Mouse (Mus musculus) layer of hippocampus, postnatal 10 days (tissue): Measurements from ENCODE around the gene Adora1. TPM values are rescaled to one million over a fixed set of nuclear protein-coding genes. Genes with fewer than 3 reads are reported as not detected.

Experiments used
- DNase-seq, 2 experiments: peaks; one replicate each; pipeline ENCODE4 v3.0.0; 2021; ENCODE audit warnings: low spot score in 2 of 2
- total RNA-seq, 2 experiments: library from RNA; stranded (reverse); gene quantifications; 2 replicates each; pipeline ENCODE4 v1.2.3; 2021

Adora1 gene
- total RNA-seq, 2 experiments from 2014 or later: 162 to 169 TPM

DNA sequence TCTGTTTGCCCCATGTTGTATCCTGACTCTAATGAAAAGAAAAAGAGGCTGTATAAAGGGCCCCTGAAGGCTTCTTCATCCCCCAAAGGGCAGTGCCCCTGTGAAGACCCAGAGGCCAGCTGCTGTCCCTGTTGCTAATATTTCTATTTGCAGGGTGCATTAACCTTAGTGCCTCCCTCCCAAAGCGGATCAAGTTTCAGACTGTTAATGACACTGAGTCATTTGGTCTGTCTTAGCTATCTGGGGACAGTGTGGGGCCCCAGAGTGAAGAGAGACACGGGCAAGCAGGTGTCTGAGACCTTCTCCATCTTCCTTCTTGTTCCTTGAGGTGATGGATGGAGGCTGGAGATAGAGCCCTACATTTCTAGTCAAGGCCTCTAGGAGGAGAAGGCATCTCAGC is 40.1 kb downstream of the Adora1 start:
- no peak for DNase-seq

DNA sequence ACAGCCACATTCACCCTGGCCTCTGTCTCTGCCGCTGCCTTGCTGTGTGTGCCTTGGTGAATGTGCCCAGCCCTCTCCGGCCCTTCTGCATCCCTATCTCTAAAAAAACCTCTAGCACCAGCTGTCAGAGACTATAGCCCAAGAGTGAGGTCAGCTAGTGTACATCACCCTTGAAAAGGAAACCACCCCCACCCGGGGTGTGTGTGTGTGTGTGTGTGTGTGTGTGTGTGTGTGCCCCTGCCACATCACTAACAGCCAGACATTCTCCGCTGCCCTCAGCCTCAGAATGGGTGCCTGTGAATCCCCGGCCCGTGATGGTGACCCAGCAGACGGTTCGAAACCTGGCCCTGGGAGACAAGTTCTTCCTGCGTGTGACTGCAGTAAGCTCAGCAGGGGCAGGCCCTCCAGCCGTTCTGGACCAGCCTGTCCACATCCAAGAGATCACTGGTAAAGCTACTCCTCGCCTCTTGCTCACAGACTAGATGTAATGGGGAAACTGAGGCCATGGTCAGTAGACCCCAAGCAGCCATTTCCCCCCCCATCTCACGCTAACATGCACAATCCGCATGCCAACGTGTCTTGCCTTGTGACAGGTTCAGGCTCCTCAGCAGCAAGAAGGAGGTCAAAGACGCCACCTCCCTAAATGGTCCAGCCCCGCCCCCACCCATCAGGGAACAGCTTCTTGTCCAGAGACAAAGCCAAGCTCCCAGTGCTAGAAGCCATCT is 40.8 kb downstream of the Adora1 start:
- DNase-seq: no peak

DNA sequence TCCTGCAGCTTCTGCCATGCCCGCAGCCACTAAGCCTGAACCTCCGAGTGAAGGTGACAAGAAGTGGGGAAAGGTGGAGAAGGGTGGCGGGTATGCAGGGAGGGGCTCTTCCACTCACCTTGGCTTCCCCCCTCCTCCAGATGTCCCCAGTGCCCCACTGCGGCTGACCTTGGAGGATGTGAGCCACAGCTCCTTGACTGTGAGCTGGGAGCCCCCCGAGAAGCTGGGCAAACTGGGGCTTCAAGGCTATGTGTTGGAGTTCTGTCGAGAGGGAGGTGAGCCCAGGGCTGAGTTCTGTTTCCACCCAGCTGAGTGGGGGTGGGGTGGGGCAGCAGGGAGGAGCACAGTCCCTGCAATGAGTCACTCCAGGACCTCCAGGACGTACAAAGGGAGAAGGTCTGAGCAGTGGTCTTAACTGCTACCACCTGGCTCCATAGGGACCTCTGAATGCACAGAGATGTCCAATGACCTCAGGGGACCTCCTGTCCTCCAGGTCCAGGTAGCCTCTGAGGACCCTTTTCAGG is 41.5 kb downstream of the Adora1 start:
- no peak for DNase-seq

DNA sequence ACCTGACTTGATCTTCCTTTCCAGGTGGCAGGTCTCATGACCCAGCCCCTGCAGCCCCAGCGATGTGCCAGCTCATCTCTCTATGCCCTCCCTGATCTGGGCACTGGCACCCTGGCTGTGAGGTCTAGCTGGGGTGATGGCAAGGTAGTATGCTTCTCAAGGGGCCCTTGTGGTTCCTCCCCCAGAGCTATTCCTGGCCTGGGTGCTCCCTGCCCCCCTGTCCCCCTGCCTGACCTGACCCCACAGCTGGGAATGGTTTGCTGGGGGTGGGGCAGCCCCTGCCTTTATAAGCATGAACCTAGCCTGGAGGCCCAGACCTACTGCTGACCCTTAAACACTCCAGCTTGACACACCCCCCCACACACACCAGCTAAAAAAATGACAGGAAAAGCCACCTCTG is 42.1 kb downstream of the Adora1 start, which contains the start of gene Mybph:
Gene Mybph (plus strand): TSS at position 323 of the 400 bp plus-strand sequence.
- no peak for DNase-seq

DNA sequence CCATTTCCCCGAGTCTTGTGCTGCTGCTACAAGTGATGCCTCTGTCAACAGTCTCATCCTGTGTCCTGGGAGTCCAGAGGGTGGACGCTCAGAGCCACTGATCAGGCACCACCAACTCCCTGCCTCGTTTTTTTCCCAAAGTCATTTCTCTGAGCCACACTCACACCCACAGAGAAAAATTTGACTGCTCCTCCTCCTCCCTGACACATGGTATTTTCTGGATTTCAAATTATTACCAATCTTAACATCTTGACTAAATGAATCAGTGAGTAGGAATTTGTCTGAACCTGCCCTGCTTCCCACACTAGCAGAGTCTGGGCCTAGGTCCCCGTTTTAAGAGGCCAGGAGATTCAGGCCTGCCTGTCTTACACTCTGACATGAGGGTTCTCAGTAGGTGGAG is 43.2 kb downstream of the Adora1 start:
- no peak for DNase-seq

DNA sequence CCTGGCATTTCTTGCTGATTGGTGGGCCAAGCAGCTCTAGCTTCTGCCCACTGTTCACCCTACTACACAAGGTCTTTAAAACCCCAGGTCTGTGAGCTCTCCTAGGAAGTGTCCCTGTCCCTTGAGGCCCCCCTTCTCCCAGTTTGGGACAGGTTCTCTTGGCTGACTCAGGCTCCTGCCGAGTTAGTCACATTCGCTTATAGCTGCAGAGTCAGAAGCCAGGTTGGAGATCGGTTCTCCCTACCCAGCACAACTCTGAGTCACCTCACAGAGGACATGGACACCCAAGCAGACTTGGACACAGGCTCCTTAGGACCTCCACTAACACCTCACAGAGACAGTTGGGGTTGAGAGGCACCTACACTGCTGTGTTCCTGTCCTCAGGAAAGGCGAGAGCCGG is 44.0 kb downstream of the Adora1 start:
- DNase-seq: no peak

DNA sequence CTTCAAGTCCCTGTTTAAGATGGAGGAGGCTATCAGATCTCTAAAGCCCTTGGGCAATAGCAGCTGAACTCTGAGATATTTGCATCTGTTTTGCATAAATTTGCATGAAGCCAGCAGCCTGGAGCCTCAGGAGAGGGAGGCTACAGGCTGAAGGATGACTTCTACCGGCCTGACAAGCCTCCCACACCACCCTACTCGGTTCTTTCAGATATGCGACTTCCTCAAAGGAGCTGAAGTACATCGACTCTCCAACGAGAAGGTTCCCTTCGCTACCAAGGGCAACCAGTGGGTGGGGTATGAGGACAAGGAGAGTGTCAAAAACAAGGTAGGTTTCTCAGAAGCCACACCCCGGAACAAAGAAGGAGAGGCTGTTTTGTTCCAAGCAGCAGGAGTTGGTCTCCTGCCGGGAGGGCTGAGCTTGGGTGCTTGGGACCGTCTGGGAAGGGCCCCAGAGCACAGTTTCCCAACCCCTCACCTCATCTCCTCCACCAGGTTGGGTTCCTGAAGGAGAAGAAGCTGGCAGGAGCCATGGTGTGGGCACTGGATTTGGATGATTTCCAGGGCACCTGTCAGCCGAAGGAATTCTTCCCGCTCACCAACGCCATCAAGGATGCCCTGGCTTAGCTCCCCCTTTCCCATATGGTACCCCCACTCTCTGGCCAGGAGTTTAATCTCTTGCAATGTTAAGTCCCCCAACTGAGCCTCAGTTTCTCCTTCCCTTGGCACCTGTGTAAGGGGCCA is 46.1 kb downstream of the Adora1 start:
- no peak for DNase-seq

DNA sequence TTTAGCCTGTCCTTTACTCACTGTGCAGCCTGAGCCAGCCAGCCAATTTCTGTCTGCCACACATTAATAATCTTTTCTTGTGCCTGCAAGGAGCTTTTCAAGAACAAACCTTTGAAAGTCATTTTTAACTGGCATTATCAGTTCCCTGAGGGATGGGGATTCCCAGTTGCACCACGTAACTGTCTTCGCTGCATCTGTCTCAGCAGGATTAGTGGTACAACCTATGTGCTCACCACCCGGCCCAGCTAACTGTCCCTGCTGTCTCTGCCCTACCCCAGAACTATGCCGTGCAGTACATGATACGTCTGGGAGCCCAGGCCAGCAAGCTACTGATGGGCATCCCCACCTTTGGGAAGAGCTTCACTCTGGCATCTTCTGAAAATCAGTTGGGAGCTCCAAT is 47.0 kb downstream of the Adora1 start:
- no peak for DNase-seq

DNA sequence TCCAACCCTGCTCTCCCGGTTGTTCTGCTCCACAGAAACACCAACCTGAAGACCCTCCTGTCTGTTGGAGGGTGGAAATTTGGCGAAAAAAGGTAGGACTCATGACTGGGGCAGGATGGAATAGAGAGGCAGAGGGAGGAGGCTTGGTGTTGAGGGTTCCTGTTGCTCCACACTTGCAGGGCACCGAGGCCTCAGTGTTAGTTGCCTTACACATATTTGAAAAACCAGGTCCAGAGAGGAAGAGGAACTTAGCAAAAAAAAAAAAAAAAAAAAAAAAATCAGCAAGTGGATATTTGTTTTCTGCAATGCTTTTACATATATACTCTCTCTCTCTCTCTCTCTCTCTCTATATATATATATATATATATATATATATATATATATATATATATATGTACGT is 51.1 kb downstream of the Adora1 start:
- DNase-seq: no peak

DNA sequence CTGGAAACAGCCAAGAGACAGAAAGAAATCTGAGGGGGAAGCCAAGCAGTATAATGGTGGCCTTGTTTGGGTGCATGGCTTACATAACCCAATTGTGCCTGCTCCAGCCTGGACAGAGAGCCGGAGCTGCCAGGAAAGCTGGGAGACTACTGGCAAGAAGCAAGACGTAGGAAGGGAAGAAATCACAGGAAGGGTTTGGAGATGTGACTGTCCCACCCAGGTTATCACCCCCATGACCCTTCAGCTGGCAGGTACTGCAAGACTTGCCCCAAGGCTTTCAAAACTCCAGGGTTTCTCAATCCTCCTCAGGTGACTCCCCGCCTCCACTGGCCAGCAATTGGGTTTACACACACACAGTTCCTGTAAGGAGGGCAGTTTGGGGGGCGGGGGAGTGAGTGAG is 53.2 kb downstream of the Adora1 start, which contains the start of gene Chil1:
Gene Chil1 (plus strand): TSS at position 152 of the 400 bp plus-strand sequence.
- peak in 1 of 2 experiments; percentile 48 for DNase-seq

DNA sequence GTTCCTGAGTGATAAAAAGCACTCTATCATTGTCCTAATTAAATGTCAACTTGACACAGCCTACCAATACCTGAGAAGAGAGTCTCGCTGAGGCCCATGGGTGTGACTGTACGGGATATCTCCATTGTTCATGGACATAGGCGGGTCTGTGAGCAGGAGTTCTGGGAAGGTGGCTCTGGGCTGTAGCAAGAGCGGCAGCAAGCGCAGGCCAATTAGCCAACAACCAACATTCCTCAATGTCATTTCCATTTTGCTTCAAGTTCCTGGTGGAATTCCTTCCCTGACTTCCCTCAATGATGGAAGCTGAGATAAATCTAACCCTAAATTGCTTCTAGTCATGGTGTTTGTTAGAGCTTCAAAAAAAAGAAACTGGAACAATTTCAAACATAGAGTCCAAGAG is 57.3 kb downstream of the Adora1 start:
- no peak for DNase-seq

DNA sequence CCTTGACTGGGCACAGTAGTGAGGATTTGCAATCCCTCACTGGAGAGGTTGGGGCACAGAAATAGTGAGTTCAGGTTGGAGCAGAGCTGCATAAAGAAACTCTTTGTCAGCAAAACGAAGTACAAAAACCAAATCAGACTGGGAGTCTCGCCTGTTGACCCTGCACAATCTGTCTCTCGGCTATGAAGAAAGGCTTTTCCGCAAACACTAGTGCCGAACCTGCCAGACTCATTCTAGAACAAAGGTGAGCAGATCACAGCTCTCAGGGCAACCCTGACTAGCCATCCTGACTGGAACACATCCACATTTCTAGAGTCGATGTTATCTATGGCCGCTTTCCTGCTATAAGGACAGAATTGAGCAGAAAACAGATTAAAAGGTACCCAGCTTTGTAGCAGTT is 62.1 kb downstream of the Adora1 start:
- DNase-seq: no peak

DNA sequence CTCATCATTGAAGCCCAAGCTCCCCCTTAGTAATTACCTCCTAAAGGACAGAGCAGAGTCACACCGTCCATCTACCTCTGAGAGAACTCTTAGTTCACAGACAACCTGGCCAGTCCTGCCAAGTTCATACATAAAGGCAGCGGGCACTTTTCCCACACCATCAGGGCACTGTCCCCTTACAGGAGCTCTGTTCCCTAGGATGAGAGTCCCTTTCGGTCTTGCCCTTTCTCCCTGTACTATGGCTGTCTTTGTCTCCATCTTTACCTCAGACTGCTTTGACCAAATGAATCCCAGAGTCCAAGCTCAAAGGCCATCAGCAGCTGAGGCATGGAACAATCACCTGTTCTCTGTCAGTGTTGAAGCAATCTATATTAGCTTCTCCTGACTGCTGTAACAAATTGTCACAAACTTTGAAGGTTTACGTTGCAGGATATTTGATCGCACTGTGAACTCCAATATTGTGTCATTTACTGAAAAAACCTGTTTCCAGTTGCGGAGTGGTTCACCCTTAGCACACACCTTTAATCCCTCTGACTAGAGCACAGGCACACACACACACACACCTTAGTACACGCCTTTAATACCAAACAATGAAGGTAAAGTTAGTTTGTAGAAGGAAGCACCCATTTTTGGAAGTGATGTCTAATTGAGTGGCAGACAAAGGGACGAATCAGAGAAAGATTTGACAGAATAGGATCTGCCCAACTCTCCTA is 66.1 kb downstream of the Adora1 start:
- no peak for DNase-seq

DNA sequence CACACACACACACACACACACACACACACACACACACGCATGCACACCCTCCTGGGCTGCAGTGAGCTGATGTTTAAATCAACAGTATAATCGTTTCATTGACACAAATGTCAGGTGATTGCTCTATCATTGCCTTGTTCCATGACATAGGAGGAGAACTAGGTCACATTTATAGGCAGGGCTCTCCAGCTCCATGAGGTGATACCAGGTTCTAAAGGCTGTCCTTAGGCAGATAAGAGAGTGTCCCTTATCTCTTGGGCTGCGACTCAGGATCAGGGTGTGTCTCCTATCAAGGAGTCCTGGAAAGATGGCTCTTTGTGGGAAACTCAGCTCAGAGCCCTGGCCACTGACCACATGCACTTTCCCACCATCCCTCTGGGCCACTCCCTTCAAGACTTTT is 66.7 kb downstream of the Adora1 start:
- DNase-seq: no peak

DNA sequence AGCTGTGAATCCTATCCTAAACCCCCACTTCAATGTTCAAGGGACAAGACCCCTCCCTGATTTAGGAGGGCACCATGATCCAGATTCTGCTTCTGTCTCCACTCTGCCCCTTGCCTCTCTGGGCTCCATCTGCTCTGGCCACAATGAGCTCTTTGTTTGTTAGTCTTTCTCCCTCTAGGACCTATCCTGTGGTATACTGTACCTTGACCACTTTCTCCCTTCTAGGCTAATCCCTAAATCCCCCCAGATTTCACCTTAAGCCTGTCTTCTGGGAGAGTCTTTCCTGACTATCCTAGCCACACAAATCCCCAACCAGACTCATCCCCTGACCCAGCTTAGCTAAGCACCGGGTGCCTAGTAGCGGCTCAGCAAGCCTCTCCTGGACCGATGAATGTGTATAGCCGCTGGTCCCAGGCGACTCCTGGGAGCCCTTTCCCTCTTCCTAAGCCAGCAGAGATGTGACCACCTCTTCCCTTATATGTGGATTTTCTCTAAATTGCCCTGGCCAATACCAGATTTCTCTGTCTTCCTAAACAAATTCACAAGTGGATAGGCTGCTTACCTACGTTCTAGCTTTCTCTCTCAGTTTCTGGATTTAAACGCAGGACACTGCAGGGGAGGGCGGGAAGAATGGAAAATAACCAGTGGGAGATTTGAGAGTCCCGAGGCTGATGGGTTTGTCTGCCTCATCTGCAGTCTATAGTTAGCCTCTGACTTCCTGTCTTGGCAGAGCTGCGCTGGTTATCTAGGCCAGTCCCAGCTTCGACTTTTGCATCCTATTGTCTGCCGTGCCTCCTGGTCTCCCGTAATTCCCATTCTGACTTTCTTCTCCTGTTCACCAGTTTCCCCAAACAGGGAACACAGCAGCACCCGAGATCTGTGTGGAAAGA is 67.6 kb downstream of the Adora1 start:
- DNase-seq: peak in 1 of 2 experiments; percentile 11

DNA sequence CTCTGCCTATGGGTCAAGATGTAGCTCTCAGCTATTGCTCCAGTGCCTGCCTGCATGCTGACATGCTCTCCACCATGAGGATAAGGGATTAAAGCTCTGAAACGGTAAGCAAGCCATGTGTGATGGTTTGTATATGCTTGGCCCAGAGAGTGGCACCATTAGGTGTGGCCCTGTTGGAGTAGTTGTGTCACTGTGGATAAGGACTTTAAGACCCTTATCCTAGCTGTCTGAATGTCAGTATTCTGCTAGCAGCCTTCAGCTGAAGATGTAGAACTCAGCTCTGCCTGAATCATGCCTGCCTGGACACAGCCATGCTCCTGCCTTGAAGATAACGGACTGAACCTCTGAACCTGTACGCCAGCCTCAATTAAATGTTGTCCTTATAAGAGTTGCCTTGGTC is 68.7 kb downstream of the Adora1 start:
- DNase-seq: no peak

DNA sequence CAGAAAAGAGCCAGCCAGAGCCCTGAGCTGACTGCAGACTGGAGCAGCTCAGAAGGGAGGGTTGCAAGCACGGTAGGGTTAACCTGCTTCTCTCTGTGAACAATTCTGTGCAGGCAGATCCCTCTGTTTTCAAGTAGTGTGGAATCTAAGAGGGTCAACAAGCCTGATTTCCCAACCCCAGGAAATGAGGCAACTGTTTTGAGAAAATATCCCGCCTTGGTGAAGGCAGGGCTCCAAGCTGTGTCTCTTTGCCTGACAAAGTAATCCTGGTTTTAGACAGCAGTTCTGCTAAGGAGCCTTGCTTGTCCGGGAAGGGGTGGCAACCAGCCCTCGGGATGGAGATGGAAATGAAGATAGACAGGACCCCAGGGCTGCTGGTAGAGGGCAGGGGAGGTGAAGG is 70.8 kb downstream of the Adora1 start:
- DNase-seq: no peak

DNA sequence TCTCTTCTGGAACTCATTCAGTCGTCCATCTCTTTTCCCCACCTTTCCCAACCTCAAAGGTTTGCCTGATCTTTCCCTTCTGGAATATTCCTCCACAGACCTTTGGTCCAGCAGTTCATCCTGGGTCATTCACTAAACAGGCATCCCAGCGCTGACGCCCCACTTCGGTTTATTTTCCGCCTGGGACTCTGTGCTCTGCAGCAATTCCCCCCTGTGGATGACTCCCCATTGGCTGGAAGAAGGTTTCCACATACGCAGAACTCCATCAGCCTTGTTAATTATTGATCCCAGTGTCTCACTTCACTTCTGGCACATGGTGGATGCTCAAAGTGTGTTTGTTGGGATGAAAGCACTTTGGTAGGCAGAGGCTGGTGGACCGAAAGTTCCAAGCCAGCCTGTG is 71.8 kb downstream of the Adora1 start:
- no peak for DNase-seq

DNA sequence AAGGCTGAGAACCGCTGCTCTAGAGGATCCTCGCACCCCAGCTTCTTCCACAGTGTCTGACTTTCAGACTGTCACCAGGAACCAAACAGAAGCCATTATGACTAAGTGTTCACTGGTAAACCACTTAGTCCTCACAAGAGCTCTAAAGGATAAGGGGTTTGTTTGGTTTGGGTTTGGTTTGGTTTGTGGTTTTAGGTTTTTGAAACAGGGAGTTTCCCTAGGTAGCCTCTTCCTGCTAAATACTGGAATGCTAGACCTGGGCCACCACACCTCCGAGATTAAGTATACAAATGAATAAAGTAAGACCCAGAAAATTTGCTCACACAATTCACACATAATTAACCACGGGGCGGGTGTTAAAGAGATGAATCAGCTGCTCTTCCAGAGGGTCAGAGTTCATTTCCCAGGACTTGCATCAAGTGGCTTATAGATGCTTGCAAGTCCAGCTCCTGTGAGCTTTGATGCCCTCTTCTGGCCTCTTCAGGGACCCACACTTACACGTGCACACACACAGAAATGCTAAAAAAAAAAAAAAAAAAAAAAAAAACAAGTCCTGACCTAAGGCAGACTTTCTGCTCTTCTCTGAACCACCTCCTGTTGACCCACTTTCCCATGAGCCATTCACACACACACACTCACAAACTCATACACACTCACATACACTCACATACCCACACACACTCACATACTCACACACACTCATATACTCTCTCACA is 72.6 kb downstream of the Adora1 start:
- DNase-seq: no peak

DNA sequence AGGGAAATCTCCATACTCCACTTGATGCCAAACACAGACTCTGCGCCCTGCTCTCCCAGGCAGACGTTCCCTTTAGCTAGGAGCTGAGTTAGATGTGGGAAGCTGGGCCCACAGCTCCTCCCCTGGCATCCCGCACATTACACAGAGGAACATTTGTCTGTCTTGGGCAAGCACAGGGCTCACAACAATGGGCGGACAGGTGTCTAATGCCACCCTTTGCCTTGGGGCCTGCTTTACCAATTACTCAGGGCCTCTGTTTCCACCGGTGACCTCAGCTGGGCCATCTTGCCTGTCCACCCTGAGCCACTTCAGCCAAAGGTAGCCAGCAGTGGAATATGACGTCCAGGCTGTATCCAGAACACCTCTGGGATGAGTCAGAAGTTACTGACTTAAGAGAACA is 73.8 kb downstream of the Adora1 start:
- DNase-seq: no peak
